Mouse (Mus musculus) liver, embryonic 13.5 days (tissue): Measurements from ENCODE around the gene Mad2l2. TPM values are rescaled to one million over a fixed set of nuclear protein-coding genes. Genes with fewer than 3 reads are reported as not detected.

Experiments
- ATAC-seq: fragments of 200-750 bp; cut with Nextera tagmentation; 2 replicates; pipeline ENCODE4 v1.8.0; 2017; ENCODE audit warnings: low read depth, mild to moderate bottlenecking, moderate number of reproducible peaks, moderate library complexity
- DNase-seq: peaks from one replicate; pipeline ENCODE4 v3.0.0; 2022
- H3K27ac ChIP-seq: fragments of 300-500 bp; sonication (generic); 2 replicates; pipeline ENCODE4 v1.5.1; 2015; ENCODE audit warnings: moderate library complexity, mild to moderate bottlenecking, inconsistent platforms
- H3K27me3 ChIP-seq: fragments of 300-500 bp; sonication (generic); 2 replicates; pipeline ENCODE4 v1.6.1; 2015; ENCODE audit warnings: mild to moderate bottlenecking, inconsistent platforms
- H3K36me3 ChIP-seq: fragments of 300-500 bp; sonication (generic); 2 replicates; pipeline ENCODE4 v1.6.1; 2015; ENCODE audit warnings: mild to moderate bottlenecking, inconsistent platforms
- H3K4me1 ChIP-seq: fragments of 300-500 bp; sonication (generic); replicated peaks from 2 replicates; pipeline ENCODE4 v1.6.1; 2015; ENCODE audit warnings: inconsistent platforms
- H3K4me2 ChIP-seq: fragments of 300-500 bp; sonication (generic); 2 replicates; pipeline ENCODE4 v1.6.1; 2015; ENCODE audit warnings: inconsistent platforms, mild to moderate bottlenecking, moderate library complexity
- H3K4me3 ChIP-seq: fragments of 300-500 bp; sonication (generic); replicated peaks from 2 replicates; pipeline ENCODE4 v1.5.1; 2015; ENCODE audit warnings: mild to moderate bottlenecking, inconsistent platforms
- H3K9ac ChIP-seq: fragments of 300-500 bp; sonication (generic); 2 replicates; pipeline ENCODE4 v1.6.1; 2015; ENCODE audit warnings: mild to moderate bottlenecking, inconsistent platforms
- H3K9me3 ChIP-seq: fragments of 300-500 bp; sonication (generic); replicated peaks from 2 replicates; pipeline ENCODE4 v1.6.1; 2016; ENCODE audit warnings: inconsistent platforms
- WGBS: fragments of 180-500 bp; shearing (Covaris S2); methylation state at CpG from one replicate; pipeline ENCODE4 v1.1.7; 2015; ENCODE audit not compliant: insufficient replicate concordance; 5-methylcytosine and 5-hydroxymethylcytosine counted together
- polyA plus RNA-seq: library from polyadenylated mRNA; unstranded; fragments of >200 nt; fragmentation: Nextera tagmentation; extraction: Ambion mirVana; gene quantifications from 2 replicates; pipeline ENCODE4 v1.2.1, GENCODE M21; 2015

Mad2l2 gene
- polyA plus RNA-seq, 1 experiment from 2014 or later = 21.0 TPM

GRCm38 (mm10) chr4:148150242-148150641, 20.1 kb downstream of the Mad2l2 start:
- H3K27ac ChIP-seq = peak overlapping the region; percentile 81
- no peaks in the 10 kb centered on the region for H3K9me3 ChIP-seq
- no peaks in the 10 kb centered on the region for H3K27me3 ChIP-seq
- H3K4me3 ChIP-seq = peak overlapping the region; percentile 72
- H3K9ac ChIP-seq = peak overlapping the region; percentile 14; the same call in 1 of the 2 replicates
- WGBS = 49% methylated on average over 7 of the region's 7 CpGs
- peak overlapping the region; percentile 98 for H3K4me2 ChIP-seq
- ATAC-seq (no peak), DNase-seq (no peak)
- H3K4me1 ChIP-seq = peaks cover 34% of the 10 kb centered on the region
- peaks cover 14% of the 10 kb centered on the region for H3K36me3 ChIP-seq

GRCm38 (mm10) chr4:148150953-148151266, 20.7 kb downstream of the Mad2l2 start:
- Histone ChIP-seq H3K4me2 (peak overlapping the region; percentile 98), H3K4me1 (peaks cover 34% of the 10 kb centered on the region), H3K27me3 (no peaks in the 10 kb centered on the region), H3K4me3 (peak overlapping the region; percentile 72), H3K9ac (peak overlapping the region; percentile 84), H3K27ac (peak overlapping the region; percentile 81), H3K9me3 (no peaks in the 10 kb centered on the region), H3K36me3 (peaks cover 8% of the 10 kb centered on the region)
- DNase-seq (no peak), ATAC-seq (no peak)
- 15% methylated on average over 3 of the region's 3 CpGs for WGBS

- under 1% methylated on average over 66 of the region's 67 CpGs for WGBS
- DNase-seq (peak; percentile 80), ATAC-seq (peak; percentile 86)
- Histone ChIP-seq H3K4me3 (peak within 1 kb of the TSS; percentile 72), H3K9ac (peak within 1 kb of the TSS; percentile 84), H3K36me3 (peaks cover 3% of the 10 kb centered on the region; the same call in 1 of the 2 replicates), H3K27ac (peak within 1 kb of the TSS; percentile 81), H3K4me2 (peak within 1 kb of the TSS; percentile 98), H3K27me3 (no peaks in the 10 kb centered on the region), H3K9me3 (no peaks in the 10 kb centered on the region), H3K4me1 (peaks cover 39% of the 10 kb centered on the region)
Observed at GRCm38 (mm10) chr4:148151267-148152168, 21.3 kb downstream of the Mad2l2 start, which contains the start of gene Fbxo6. Gene Fbxo6, minus strand, starts transcription at chr4:148152140.

- WGBS = 79% methylated on average over 5 of the region's 5 CpGs
- DNase-seq (no peak), ATAC-seq (no peak)
- no peak overlapping the region for H3K9ac ChIP-seq
- no peak overlapping the region for H3K4me3 ChIP-seq
- peaks cover 39% of the 10 kb centered on the region for H3K4me1 ChIP-seq
- peak overlapping the region; percentile 98; the same call in 1 of the 2 replicates for H3K4me2 ChIP-seq
- H3K27ac ChIP-seq = no peak overlapping the region
- H3K27me3 ChIP-seq = no peaks in the 10 kb centered on the region
- H3K9me3 ChIP-seq = no peaks in the 10 kb centered on the region
- H3K36me3 ChIP-seq = peaks cover 3% of the 10 kb centered on the region; the same call in 1 of the 2 replicates
Observed at GRCm38 (mm10) chr4:148152547-148152946, 22.4 kb downstream of the Mad2l2 start.

GRCm38 (mm10) chr4:148154006-148154405, 23.8 kb downstream of the Mad2l2 start:
- 75% methylated on average over 4 of the region's 4 CpGs for WGBS
- no peak for DNase-seq
- ATAC-seq = no peak
- Histone ChIP-seq H3K27ac (no peak overlapping the region), H3K27me3 (peaks cover 11% of the 10 kb centered on the region), H3K4me1 (peaks cover 48% of the 10 kb centered on the region), H3K36me3 (no peaks in the 10 kb centered on the region), H3K4me2 (no peak overlapping the region), H3K9me3 (no peaks in the 10 kb centered on the region), H3K4me3 (no peak overlapping the region), H3K9ac (no peak overlapping the region)

GRCm38 (mm10) chr4:148154982-148155381, 24.8 kb downstream of the Mad2l2 start:
- no peak for ATAC-seq
- no peak for DNase-seq
- no peak overlapping the region for H3K4me2 ChIP-seq
- no peaks in the 10 kb centered on the region for H3K9me3 ChIP-seq
- peaks cover 20% of the 10 kb centered on the region for H3K27me3 ChIP-seq
- no peak overlapping the region for H3K27ac ChIP-seq
- H3K36me3 ChIP-seq = no peaks in the 10 kb centered on the region
- H3K4me3 ChIP-seq = no peak overlapping the region
- peaks cover 49% of the 10 kb centered on the region for H3K4me1 ChIP-seq
- no peak overlapping the region for H3K9ac ChIP-seq
- WGBS = 45% methylated on average over 3 of the region's 3 CpGs

- peaks cover 57% of the 10 kb centered on the region for H3K27me3 ChIP-seq
- 47% methylated on average over 27 of the region's 27 CpGs for WGBS
- no peak overlapping the region for H3K27ac ChIP-seq
- H3K9me3 ChIP-seq = no peaks in the 10 kb centered on the region
- H3K4me1 ChIP-seq = peaks cover 35% of the 10 kb centered on the region
- peak overlapping the region; percentile 76 for H3K9ac ChIP-seq
- DNase-seq (no peak), ATAC-seq (no peak)
- peak overlapping the region; percentile 67 for H3K4me3 ChIP-seq
- H3K36me3 ChIP-seq = no peaks in the 10 kb centered on the region
- H3K4me2 ChIP-seq = peak overlapping the region; percentile 97
Observed at GRCm38 (mm10) chr4:148158436-148159348, 28.5 kb downstream of the Mad2l2 start.

- H3K9me3 ChIP-seq = no peaks in the 10 kb centered on the region
- ATAC-seq (peak; percentile 88), DNase-seq (peak; percentile 84)
- H3K4me1 ChIP-seq = peaks cover 45% of the 10 kb centered on the region
- 0% methylated on average over 50 of the region's 55 CpGs for WGBS
- H3K27ac ChIP-seq = no peak overlapping the region
- peak overlapping the region; percentile 97 for H3K4me2 ChIP-seq
- no peaks in the 10 kb centered on the region for H3K36me3 ChIP-seq
- peak overlapping the region; percentile 67 for H3K4me3 ChIP-seq
- peaks cover 68% of the 10 kb centered on the region for H3K27me3 ChIP-seq
- H3K9ac ChIP-seq = peak overlapping the region; percentile 76
Observed at GRCm38 (mm10) chr4:148159544-148160435, 29.6 kb downstream of the Mad2l2 start.

- Histone ChIP-seq H3K9me3 (no peaks in the 10 kb centered on the region), H3K4me3 (peak within 1 kb of the TSS; percentile 67), H3K4me1 (peaks cover 46% of the 10 kb centered on the region), H3K4me2 (peak within 1 kb of the TSS; percentile 97), H3K36me3 (no peaks in the 10 kb centered on the region), H3K27ac (no peak within 1 kb of the TSS), H3K27me3 (peaks cover 78% of the 10 kb centered on the region), H3K9ac (peak within 1 kb of the TSS; percentile 76)
- ATAC-seq (peak; percentile 32; the same call in 1 of the 2 replicates), DNase-seq (no peak)
- 1% methylated on average over 43 of the region's 43 CpGs for WGBS
Observed at GRCm38 (mm10) chr4:148160436-148161390, 30.5 kb downstream of the Mad2l2 start, which contains the start of the genes Fbxo44 and Fbxo2. Gene Fbxo44, minus strand, starts transcription at chr4:148160482. Gene Fbxo2, plus strand, starts transcription at chr4:148160621.
